Mouse (Mus musculus) olfactory bulb, adult 2 months (tissue): Measurements from ENCODE around the gene Tmem256. TPM values are rescaled to one million over a fixed set of nuclear protein-coding genes. Genes with fewer than 3 reads are reported as not detected.

Experiments
- H3K27ac ChIP-seq: fragments of 200-500 bp; 2 replicates; pipeline ENCODE4 v1.5.1; 2012; ENCODE audit warnings: low read depth, low read length; ENCODE audit not compliant: insufficient read depth
- H3K4me1 ChIP-seq: fragments of 200-500 bp; 2 replicates; pipeline ENCODE4 v1.6.1; 2012; ENCODE audit warnings: low read length; ENCODE audit not compliant: control insufficient read depth, insufficient read depth
- H3K4me3 ChIP-seq: fragments of 200-500 bp; 2 replicates; pipeline ENCODE4 v1.5.1; 2012; ENCODE audit warnings: mild to moderate bottlenecking, low read depth, low read length, moderate library complexity; ENCODE audit not compliant: insufficient read depth
- CTCF ChIP-seq: fragments of 200-500 bp; IDR thresholded peaks from 2 replicates; pipeline ENCODE4 v1.5.1; 2012; ENCODE audit warnings: low read depth, mild to moderate bottlenecking, low read length, moderate library complexity; ENCODE audit not compliant: insufficient read depth
- POLR2A ChIP-seq: fragments of 200-500 bp; IDR thresholded peaks from 2 replicates; pipeline ENCODE4 v1.6.1; 2012; ENCODE audit warnings: mild to moderate bottlenecking, low read depth, low read length, moderate library complexity; ENCODE audit not compliant: insufficient read depth
- WGBS: fragments of 180-500 bp; shearing (Covaris S2); methylation state at CpG from one replicate; pipeline ENCODE4 v1.1.7; 2018; 5-methylcytosine and 5-hydroxymethylcytosine counted together
- polyA plus RNA-seq: library from polyadenylated mRNA; stranded (reverse); fragments of >200 nt; gene quantifications from 2 replicates; pipeline ENCODE4 v1.2.4, GENCODE M21; 2012; ENCODE audit warnings: low replicate concordance; ENCODE audit not compliant: missing spikeins, insufficient read depth, insufficient read length

Tmem256 gene
- polyA plus RNA-seq, 1 experiment, result not detected

DNA sequence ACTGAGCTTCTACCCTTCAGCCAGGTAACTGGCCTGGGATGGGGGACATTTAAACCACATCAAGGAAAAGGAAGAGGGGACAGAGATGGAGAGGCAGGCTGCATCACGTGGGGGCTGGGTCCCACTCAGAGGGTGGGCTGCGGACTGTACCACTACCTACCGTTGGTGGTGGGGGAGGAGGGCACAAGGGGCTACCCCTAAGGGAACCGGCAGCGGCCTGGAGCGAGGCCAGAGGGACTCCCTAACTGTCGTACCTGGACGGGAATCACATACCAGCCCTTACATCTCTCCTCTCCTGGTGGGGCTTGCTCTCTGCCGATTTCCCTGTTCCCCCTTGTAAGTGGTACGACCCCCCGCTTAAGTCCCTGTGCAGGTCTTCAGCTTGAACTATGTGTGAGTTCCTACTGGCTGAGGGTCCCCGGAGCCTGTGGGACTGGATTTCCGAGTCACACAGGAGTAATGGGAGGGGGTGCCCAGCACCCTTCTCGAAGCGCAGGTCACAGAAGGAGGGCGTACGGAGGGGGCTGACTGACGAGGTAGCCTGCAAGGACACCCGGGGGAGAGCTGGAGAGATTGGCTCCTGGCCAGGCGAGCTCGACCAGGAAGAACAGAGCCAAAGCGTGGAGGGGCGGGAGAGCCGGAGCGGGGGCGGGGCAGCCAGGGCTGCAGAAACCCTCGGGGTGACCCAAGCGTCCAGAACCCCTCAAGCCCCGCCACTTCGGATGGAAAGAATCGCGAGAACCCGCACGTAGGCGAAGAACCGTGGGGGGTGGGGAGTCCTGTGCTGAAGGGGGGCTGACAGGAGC is 37.7 kb upstream of the Tmem256 start:
- peaks cover 39% of the 10 kb centered on the region for H3K4me1 ChIP-seq
- WGBS, result 3% methylated on average over 36 of the region's 36 CpGs

DNA sequence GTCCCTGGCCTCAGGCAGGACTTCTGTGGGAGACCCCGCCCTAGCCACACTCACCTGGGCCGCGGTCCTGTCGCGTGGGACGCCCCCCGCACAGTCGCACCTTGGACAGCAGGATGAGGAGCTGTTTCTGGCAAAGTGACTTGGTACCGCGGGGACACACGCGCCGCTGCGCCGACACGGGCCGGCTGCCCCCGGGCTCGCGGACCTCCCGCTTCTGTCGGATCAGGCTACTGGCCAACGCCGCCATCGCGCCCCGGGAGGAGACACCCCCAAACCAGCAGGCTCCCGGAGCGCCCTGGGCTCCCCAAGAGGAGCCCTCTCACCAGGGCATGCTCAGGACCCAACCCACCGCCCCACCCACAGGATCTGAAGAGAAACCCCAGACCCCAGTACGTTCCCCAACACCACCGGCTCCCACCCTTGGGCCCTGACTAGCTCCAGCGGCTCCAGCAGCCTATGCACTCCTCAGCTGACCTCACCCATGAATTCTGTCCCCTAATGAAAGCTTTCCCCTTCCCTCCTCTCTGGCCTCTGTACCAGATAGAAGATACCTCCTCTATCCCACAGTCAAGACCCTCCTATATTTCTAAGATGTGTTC is 36.8 kb upstream of the Tmem256 start, which contains the start of gene Fgf11:
Gene Fgf11 (minus strand): TSS at position 479 of the 599 bp plus-strand sequence.
- Histone ChIP-seq H3K4me1 (peaks cover 35% of the 10 kb centered on the region), H3K27ac (peak within 1 kb of the TSS; percentile 34; the same call in 1 of the 2 replicates), H3K4me3 (peak within 1 kb of the TSS; percentile 55)
- 2% methylated on average over 33 of the region's 33 CpGs for WGBS
- TF ChIP-seq CTCF (no peak), POLR2A (no peak)

More for the DNA sequence above, 37.7 kb upstream of the Tmem256 start:
- H3K4me3 ChIP-seq, result peak overlapping the region; percentile 47
- H3K27ac ChIP-seq, result 0 out of 2 replicates have a peak overlapping the region, but pooled peaks have one; percentile 8
- TF ChIP-seq CTCF (no peak), POLR2A (0 out of 2 replicates have a peak, but pooled peaks have one; percentile 3)

DNA sequence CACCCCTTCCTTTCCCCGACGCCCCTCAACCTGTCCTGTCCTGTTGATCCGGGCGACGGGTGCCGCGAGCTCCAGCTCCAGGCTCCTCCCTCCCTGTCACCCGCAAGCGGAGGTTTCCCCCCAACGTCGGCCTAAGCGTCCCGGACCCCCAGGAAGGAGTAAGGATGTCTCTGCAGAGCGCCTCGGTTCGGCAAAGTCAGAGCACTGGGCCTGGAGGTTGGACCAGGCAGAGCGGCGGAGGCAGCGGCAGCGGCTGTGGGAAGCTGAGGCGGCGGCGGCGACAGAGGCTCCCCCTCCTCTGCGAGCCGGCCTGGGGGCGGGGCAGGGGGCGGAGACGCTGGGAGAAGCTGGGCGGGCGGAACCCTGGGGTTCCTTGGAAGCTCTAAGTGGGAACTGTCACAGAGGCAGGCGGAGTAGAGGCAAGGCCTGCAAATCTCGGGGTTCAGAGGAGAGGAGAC is 35.6 kb upstream of the Tmem256 start:
- TF ChIP-seq CTCF, result no peak
- peak; percentile 59; the same call in 1 of the 2 replicates for TF ChIP-seq POLR2A
- peak overlapping the region; percentile 55 for H3K4me3 ChIP-seq
- H3K27ac ChIP-seq, result peak overlapping the region; percentile 34; the same call in 1 of the 2 replicates
- peaks cover 35% of the 10 kb centered on the region for H3K4me1 ChIP-seq
- WGBS, result under 1% methylated on average over 33 of the region's 33 CpGs

DNA sequence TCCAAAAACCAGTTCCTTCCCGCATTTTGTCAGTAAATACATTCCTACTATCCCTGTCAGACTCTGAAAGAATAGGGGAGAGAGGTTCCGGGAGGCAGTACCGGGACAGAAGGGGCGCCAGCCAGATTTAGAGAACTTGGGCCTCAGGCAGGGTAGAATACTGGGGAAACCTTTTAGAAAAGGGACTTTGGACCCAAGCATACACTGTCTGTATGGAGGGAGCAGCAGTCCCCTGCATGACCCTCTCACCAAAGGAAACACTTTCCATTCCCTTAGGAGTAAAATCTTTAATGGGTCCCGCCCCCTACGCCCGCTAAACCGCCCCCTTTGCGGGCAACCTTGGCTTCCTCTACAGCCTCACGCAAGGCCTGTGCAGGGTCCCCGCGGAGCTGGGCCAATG is 35.0 kb upstream of the Tmem256 start:
- Histone ChIP-seq H3K4me1 (peaks cover 35% of the 10 kb centered on the region), H3K4me3 (peak overlapping the region; percentile 55), H3K27ac (peak overlapping the region; percentile 12)
- TF ChIP-seq POLR2A (no peak), CTCF (no peak)
- 3% methylated on average over 12 of the region's 12 CpGs for WGBS

DNA sequence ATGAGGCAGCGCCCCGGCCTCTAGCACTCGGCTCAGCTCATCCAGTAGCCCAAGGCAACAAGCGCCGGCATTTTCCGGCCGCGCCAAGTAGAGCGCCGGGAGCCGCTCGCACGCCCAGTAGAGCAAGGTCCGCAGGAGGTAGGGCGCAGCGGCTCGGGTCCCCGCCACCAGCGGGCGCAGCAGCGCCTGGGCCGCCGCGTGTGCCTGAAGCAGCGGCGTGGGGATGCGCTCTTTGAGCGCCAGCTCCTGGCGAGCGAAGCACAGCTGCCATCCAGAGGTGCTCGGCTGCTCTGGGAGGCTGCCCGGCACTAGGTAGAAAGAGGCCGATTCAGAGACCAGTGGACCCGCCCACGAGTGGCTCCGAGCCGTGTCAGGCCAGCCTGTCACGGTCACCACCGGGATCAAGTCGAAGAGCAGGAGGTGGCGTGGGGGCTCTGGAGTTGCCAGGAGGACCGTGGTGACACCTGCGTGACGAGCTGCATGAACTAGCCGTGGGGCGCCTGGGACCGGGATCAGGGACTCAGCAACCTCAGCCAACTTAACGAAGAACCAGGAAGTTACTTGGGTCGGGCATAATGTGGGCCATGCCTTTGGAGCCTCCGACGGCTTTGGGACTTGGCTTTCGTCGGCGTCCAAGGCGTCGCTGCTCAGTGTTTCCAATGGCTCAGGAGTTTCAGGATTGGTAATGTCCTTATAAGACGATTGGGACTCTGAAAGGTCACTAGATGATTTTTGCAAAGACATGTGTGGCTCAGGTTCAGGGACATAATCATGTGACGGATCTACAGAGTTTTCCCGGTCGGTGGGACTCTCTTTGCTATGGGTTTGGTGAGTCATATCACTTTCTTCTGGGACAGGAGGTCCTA is 34.3 kb upstream of the Tmem256 start:
- Histone ChIP-seq H3K27ac (no peak overlapping the region; the same call in 1 of the 2 replicates), H3K4me1 (peaks cover 35% of the 10 kb centered on the region), H3K4me3 (peak overlapping the region; percentile 55)
- 2% methylated on average over 60 of the region's 60 CpGs for WGBS
- TF ChIP-seq CTCF (peak; percentile 69), POLR2A (no peak)

DNA sequence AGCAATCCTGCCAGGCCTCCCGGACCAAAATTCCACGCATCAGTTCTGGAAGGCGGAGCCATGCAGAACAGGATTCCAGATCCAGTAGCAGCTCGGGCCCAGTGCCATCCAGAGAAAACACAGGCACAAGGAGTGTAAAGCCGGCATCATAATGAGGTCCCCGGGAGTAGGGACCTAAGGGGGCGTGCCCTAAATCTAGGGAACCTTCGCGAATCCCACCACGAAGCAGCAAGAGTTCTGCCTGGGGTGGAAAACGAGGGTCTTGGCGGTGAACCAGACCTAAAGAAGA is 33.7 kb upstream of the Tmem256 start:
- Histone ChIP-seq H3K27ac (no peak overlapping the region), H3K4me3 (no peak overlapping the region), H3K4me1 (peaks cover 35% of the 10 kb centered on the region)
- WGBS, result 28% methylated on average over 12 of the region's 12 CpGs
- no peak for TF ChIP-seq CTCF
- TF ChIP-seq POLR2A, result no peak

DNA sequence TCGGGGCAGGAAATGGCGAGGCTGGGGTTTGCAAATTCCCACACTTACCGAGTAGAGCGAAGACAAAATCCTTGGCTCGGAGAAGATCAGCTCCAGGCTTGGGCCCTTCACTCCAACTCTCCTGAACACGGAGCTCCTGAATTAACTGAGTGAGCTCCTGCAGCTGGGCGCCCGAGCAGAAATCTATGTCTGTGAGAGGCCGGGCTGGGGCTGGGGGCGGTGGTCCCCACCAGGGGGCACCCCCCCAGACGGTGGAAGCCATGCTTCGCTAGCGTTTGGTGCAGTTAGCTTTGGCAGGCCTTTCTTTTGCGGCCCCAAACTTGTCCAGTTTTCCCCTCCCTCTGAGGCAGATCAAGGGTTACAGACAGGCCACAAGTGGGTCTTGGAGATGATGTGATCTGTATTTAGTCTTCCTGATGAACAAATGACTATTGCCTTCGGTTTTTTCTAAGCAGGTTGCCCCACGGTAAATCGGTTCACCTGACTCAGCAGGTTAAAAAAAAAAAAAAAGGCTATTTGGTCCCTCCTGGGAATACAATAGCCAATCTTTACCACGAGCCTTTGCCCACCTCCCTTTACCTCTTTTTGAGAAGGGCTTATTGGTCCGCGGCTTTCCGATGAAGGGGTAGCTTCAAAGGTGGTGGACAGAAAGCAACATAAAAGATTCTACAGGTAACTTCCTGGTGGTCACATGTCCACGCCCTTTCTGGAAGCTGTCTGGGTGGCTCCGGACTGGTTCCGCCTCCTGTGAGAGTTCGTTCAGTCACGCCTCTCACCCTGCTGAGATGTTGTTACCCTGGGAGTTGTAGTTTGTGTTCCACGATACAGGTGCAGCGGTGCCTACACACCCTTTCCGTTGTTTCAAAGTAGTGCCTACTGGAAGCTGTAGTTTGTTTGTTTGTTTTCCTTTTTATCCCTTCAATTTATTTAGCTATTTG is 33.1 kb upstream of the Tmem256 start, which contains the start of gene Tmem102:
Gene Tmem102 (minus strand): TSS at position 653 of the 938 bp plus-strand sequence.
- WGBS, result 35% methylated on average over 29 of the region's 29 CpGs
- Histone ChIP-seq H3K4me3 (no peak within 1 kb of the TSS), H3K4me1 (peaks cover 31% of the 10 kb centered on the region), H3K27ac (no peak within 1 kb of the TSS)
- no peak for TF ChIP-seq POLR2A
- TF ChIP-seq CTCF, result no peak
